Mouse (Mus musculus) G1E (cell line): Measurements from ENCODE around the gene Dock8. TPM values are rescaled to one million over a fixed set of nuclear protein-coding genes. Genes with fewer than 3 reads are reported as not detected.

Source experiments
- ATAC-seq: 2 replicates; pipeline ENCODE4 v1.8.0; 2016; ENCODE audit warnings: mild to moderate bottlenecking; ENCODE audit not compliant: insufficient number of reproducible peaks, poor library complexity, low FRiP score, severe bottlenecking; ENCODE audit errors: extremely low read depth
- DNase-seq: peaks from one replicate; pipeline ENCODE4 v3.0.0; 2012; ENCODE audit warnings: low spot score
- H3K27me3 ChIP-seq: 2 replicates; pipeline ENCODE4 v1.6.1; 2012; ENCODE audit warnings: mild to moderate bottlenecking, low read length, inconsistent platforms; ENCODE audit not compliant: insufficient read depth
- H3K36me3 ChIP-seq: replicated peaks from 2 replicates; pipeline ENCODE3; 2012; ENCODE audit warnings: mild to moderate bottlenecking, inconsistent platforms
- H3K4me1 ChIP-seq: 2 replicates; pipeline ENCODE4 v1.6.1; 2012; ENCODE audit warnings: low read depth, low read length, inconsistent platforms, mixed read lengths; ENCODE audit not compliant: insufficient read depth
- H3K4me3 ChIP-seq: 2 replicates; pipeline ENCODE4 v1.5.1; 2012; ENCODE audit warnings: low read depth, mild to moderate bottlenecking, inconsistent platforms, low read length, moderate library complexity, mixed read lengths
- H3K9me3 ChIP-seq: replicated peaks from 2 replicates; pipeline ENCODE4 v1.6.1; 2012; ENCODE audit warnings: inconsistent platforms
- CTCF ChIP-seq: IDR thresholded peaks from 2 replicates; pipeline ENCODE4 v1.5.1; 2012; ENCODE audit warnings: low read depth, low read length, inconsistent platforms, mixed read lengths
- GATA1 ChIP-seq: IDR thresholded peaks from 2 replicates; pipeline ENCODE4 v1.6.1; 2012; ENCODE audit warnings: borderline replicate concordance, low read length, inconsistent platforms, mixed read lengths
- GATA2 ChIP-seq: IDR thresholded peaks from 2 replicates; pipeline ENCODE4 v1.6.1; 2012; ENCODE audit warnings: low read depth, low read length, inconsistent platforms, borderline replicate concordance
- POLR2AphosphoS5 ChIP-seq: IDR thresholded peaks from 2 replicates; pipeline ENCODE4 v1.6.1; 2012; ENCODE audit warnings: low read depth, low read length, inconsistent platforms; ENCODE audit not compliant: insufficient replicate concordance
- TAL1 ChIP-seq: conservative IDR thresholded peaks from 2 replicates; pipeline ENCODE4 v1.6.1; 2012; ENCODE audit warnings: low read depth, low read length, inconsistent platforms, mixed read lengths
- polyA plus RNA-seq: library from polyadenylated mRNA; stranded (reverse); fragments of >175 nt; gene quantifications from 2 replicates; pipeline ENCODE4 v1.2.3, GENCODE M21; 2012
- total RNA-seq, 2 experiments: library from RNA; stranded (forward) in 1 of 2; stranded (reverse) in 1 of 2; fragments of 200-1000 nt in 1 of 2; fragments of >200 nt in 1 of 2; fragmentation: Nextera tagmentation in 1 of 2; gene quantifications; 2 replicates each; pipeline ENCODE4 v1.2.3; 2014 to 2017

Gene Dock8
- total and polyA plus RNA-seq, 3 experiments = 0.01 to 0.16 TPM; not detected in 1

GRCm38 (mm10) chr19:25249230-25249629 lies 249.9 kb downstream of the Dock8 start:
- Histone ChIP-seq H3K4me1 (no peaks in the 10 kb centered on the region), H3K36me3 (no peaks in the 10 kb centered on the region), H3K9me3 (peaks cover 60% of the 10 kb centered on the region), H3K27me3 (no peaks in the 10 kb centered on the region), H3K4me3 (no peak overlapping the region)
- TF ChIP-seq GATA2 (no peak), POLR2AphosphoS5 (no peak), TAL1 (no peak), CTCF (no peak), GATA1 (no peak)
- DNase-seq (no peak), ATAC-seq (no peak)

DNA sequence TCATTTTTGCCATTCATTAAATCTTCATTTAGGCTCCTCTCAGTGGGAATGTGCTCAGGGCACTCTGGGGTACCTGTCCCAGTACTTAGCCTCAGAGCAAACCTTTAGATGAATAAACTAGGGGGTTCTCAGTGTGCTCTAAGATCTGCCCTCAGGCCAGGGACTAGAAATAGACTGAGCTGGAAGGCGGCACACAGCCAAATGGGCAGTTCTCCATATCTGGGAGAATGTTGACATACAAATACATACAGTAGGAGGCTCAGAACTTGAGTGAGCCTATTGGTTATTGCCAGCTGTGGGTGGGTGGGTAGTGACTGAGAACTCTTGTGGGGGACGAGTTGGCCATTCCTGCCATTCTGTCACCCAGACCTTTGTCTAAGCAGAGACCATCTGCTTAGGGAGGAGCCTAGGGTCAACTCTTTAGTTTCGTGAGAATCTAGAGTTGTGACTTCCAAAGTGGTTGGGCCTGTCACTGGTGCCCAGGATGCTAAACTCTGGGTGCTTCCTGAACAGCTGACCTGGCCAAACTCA lies 252.3 kb downstream of the Dock8 start:
- H3K4me3 ChIP-seq = no peak overlapping the region
- ATAC-seq (no peak), DNase-seq (no peak)
- no peaks in the 10 kb centered on the region for H3K4me1 ChIP-seq
- no peaks in the 10 kb centered on the region for H3K36me3 ChIP-seq
- TF ChIP-seq GATA1 = no peak
- TF ChIP-seq CTCF = no peak
- TF ChIP-seq GATA2 = no peak
- TF ChIP-seq POLR2AphosphoS5 = no peak
- TF ChIP-seq TAL1 = no peak
- H3K9me3 ChIP-seq = peaks cover 44% of the 10 kb centered on the region
- no peaks in the 10 kb centered on the region for H3K27me3 ChIP-seq

Other genes with a start within 250 kb of the Dock8 start
- not detected in 2 replicates for gene Pgm5, start 137.7 kb upstream of the Dock8 start, total RNA-seq (2014; fragmentation: Nextera tagmentation)
- gene Pgm5, start 137.7 kb upstream of the Dock8 start, total RNA-seq (2017) = 0.16 and 0.29 TPM in 2 replicates
- not detected in 2 replicates for gene Pgm5, start 137.7 kb upstream of the Dock8 start, polyA plus RNA-seq
- gene Gm10053, start 123.8 kb upstream of the Dock8 start, total RNA-seq (2014; fragmentation: Nextera tagmentation) = 67.5 and 91.0 TPM in 2 replicates
- 118 and 156 TPM in 2 replicates for gene Gm10053, start 123.8 kb upstream of the Dock8 start, total RNA-seq (2017)
- 0.11 TPM in 1 of 2 replicates, not detected in the other for gene Gm10053, start 123.8 kb upstream of the Dock8 start, polyA plus RNA-seq
- not detected in 2 replicates for gene Foxd4, start 98.3 kb upstream of the Dock8 start, total RNA-seq (2014; fragmentation: Nextera tagmentation)
- gene Foxd4, start 98.3 kb upstream of the Dock8 start, total RNA-seq (2017) = not detected in 2 replicates
- gene Foxd4, start 98.3 kb upstream of the Dock8 start, polyA plus RNA-seq = 0.03 TPM in 1 of 2 replicates, not detected in the other
- 22.0 and 31.9 TPM in 2 replicates for gene Cbwd1, start 37.9 kb upstream of the Dock8 start, total RNA-seq (2014; fragmentation: Nextera tagmentation)
- gene Cbwd1, start 37.9 kb upstream of the Dock8 start, total RNA-seq (2017) = 31.8 and 38.9 TPM in 2 replicates
- gene Cbwd1, start 37.9 kb upstream of the Dock8 start, polyA plus RNA-seq = 0.84 and 1.6 TPM in 2 replicates
- gene Kank1, start 237.4 kb downstream of the Dock8 start, total RNA-seq (2014; fragmentation: Nextera tagmentation) = not detected in 2 replicates
- 0.22 TPM in 1 of 2 replicates, not detected in the other for gene Kank1, start 237.4 kb downstream of the Dock8 start, total RNA-seq (2017)
- gene Kank1, start 237.4 kb downstream of the Dock8 start, polyA plus RNA-seq = not detected in 2 replicates